Mouse (Mus musculus) heart, embryonic 15.5 days (tissue): ENCODE measurements at regions not wholly inside any gene's neighbourhood (a gene's known extent, or its start where the extent isn't known, plus 50 kb on each side); places are given as distances from the start of the nearest gene placed in this dataset.

Experiments used
- ATAC-seq: fragments of 200-750 bp; cut with Nextera tagmentation; replicated peaks from 2 replicates; pipeline ENCODE4 v1.8.0; 2017; ENCODE audit warnings: low read depth, moderate TSS enrichment; ENCODE audit not compliant: insufficient number of reproducible peaks, insufficient read depth, low FRiP score
- H3K27ac ChIP-seq: fragments of 300-500 bp; sonication (generic); 2 replicates; pipeline ENCODE4 v1.5.1; 2015; ENCODE audit warnings: mild to moderate bottlenecking, inconsistent platforms
- H3K27me3 ChIP-seq: fragments of 300-500 bp; sonication (generic); 2 replicates; pipeline ENCODE4 v1.6.1; 2015; ENCODE audit warnings: inconsistent platforms
- H3K36me3 ChIP-seq: fragments of 300-500 bp; sonication (generic); 2 replicates; pipeline ENCODE4 v1.6.1; 2015; ENCODE audit warnings: mild to moderate bottlenecking, inconsistent platforms
- H3K4me1 ChIP-seq: fragments of 300-500 bp; sonication (generic); replicated peaks from 2 replicates; pipeline ENCODE4 v1.6.1; 2015; ENCODE audit warnings: inconsistent platforms
- H3K4me2 ChIP-seq: fragments of 300-500 bp; sonication (generic); 2 replicates; pipeline ENCODE4 v1.6.1; 2015; ENCODE audit warnings: inconsistent platforms, mild to moderate bottlenecking, moderate library complexity
- H3K4me3 ChIP-seq: fragments of 300-500 bp; sonication (generic); 2 replicates; pipeline ENCODE4 v1.5.1; 2015; ENCODE audit warnings: mild to moderate bottlenecking, inconsistent platforms
- H3K9ac ChIP-seq: fragments of 300-500 bp; sonication (generic); 2 replicates; pipeline ENCODE4 v1.6.1; 2015; ENCODE audit warnings: mild to moderate bottlenecking, inconsistent platforms
- H3K9me3 ChIP-seq: fragments of 300-500 bp; sonication (generic); replicated peaks from 2 replicates; pipeline ENCODE4 v1.6.1; 2016; ENCODE audit warnings: inconsistent platforms
- WGBS: fragments of 180-500 bp; shearing (Covaris S2); methylation state at CpG from one replicate; pipeline ENCODE4 v1.1.7; 2015; ENCODE audit warnings: mixed read lengths; 5-methylcytosine and 5-hydroxymethylcytosine counted together

DNA sequence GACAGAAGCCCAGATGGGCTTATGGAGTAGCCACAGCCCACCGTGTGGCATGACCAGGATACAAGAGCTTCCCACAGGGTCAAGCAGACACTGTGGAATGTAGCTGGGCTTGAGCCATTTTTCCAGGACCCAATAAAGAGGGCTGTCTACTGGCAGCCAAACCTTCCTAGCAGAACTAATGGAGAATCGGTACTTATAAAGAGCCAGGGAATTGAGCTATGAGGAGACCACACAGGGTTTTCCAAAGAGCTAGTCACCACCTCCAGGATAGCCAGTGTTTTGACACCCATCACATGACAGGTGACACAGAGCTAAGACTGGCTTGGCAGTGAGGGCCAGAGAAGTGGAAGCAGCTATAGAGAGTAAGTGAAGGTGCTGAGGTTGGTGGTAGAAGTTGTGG is 149.9 kb downstream of the Map2k4 start:
- Histone ChIP-seq H3K27me3 (no peaks in the 10 kb centered on the region), H3K4me2 (no peak overlapping the region), H3K4me3 (no peak overlapping the region), H3K27ac (no peak overlapping the region), H3K9ac (no peak overlapping the region), H3K9me3 (no peaks in the 10 kb centered on the region), H3K4me1 (peaks cover 32% of the 10 kb centered on the region), H3K36me3 (no peaks in the 10 kb centered on the region)
- 69% methylated on average over 2 of the region's 2 CpGs for WGBS
- no peak for ATAC-seq

DNA sequence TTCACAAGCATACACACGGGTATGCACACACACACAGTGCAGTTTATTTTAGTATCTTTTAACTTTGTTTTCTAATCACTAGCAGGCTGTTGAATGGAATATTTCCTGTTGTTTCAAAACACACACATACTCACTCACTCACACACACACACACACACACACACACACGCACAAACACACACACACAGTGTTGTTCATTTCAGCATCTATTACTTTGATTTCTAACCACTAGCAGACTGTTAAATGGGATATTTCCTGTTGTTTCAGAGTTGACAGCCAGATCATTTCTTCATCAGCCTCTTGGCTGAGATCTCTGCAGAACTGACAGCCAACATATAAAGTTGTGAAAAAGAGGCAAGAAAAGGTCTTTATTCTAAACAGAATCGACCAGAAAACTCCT is 150.9 kb downstream of the Map2k4 start:
- Histone ChIP-seq H3K4me1 (peaks cover 32% of the 10 kb centered on the region), H3K27ac (no peak overlapping the region)

GRCm38 (mm10) chr11:65635307-65635706 is 152.8 kb downstream of the Map2k4 start:
- no peak overlapping the region for H3K4me2 ChIP-seq
- peak overlapping the region; percentile 68 for H3K27ac ChIP-seq
- H3K4me3 ChIP-seq: no peak overlapping the region
- no peaks in the 10 kb centered on the region for H3K36me3 ChIP-seq
- 12% methylated on average over 4 of the region's 4 CpGs for WGBS
- ATAC-seq: peak; percentile 79; the same call in 1 of the 2 replicates
- H3K9ac ChIP-seq: no peak overlapping the region
- H3K4me1 ChIP-seq: peaks cover 30% of the 10 kb centered on the region
- H3K27me3 ChIP-seq: no peaks in the 10 kb centered on the region
- H3K9me3 ChIP-seq: no peaks in the 10 kb centered on the region

More for the DNA sequence above, 150.9 kb downstream of the Map2k4 start:
- no peak overlapping the region for H3K4me3 ChIP-seq
- ATAC-seq: no peak
- no peaks in the 10 kb centered on the region for H3K36me3 ChIP-seq
- H3K9me3 ChIP-seq: no peaks in the 10 kb centered on the region
- no peaks in the 10 kb centered on the region for H3K27me3 ChIP-seq
- 70% methylated on average over 3 of the region's 3 CpGs for WGBS
- no peak overlapping the region for H3K9ac ChIP-seq
- H3K4me2 ChIP-seq: no peak overlapping the region

- no peaks in the 10 kb centered on the region for H3K9me3 ChIP-seq
- no peak overlapping the region for H3K27ac ChIP-seq
- no peak for ATAC-seq
Observed at GRCm38 (mm10) chr11:65631164-65631563, 156.9 kb downstream of the Map2k4 start.

GRCm38 (mm10) chr11:65630436-65630835 is 157.7 kb downstream of the Map2k4 start:
- no peak for ATAC-seq
- Histone ChIP-seq H3K9me3 (no peaks in the 10 kb centered on the region), H3K4me3 (no peak overlapping the region), H3K4me2 (no peak overlapping the region), H3K36me3 (no peaks in the 10 kb centered on the region), H3K4me1 (peaks cover 15% of the 10 kb centered on the region), H3K27ac (no peak overlapping the region), H3K27me3 (no peaks in the 10 kb centered on the region), H3K9ac (no peak overlapping the region)
- 64% methylated on average over 1 of the region's 1 CpGs for WGBS

More at GRCm38 (mm10) chr11:65631164-65631563, 156.9 kb downstream of the Map2k4 start:
- H3K36me3 ChIP-seq: no peaks in the 10 kb centered on the region
- no peak overlapping the region for H3K9ac ChIP-seq
- no peak overlapping the region for H3K4me3 ChIP-seq
- H3K4me2 ChIP-seq: no peak overlapping the region
- H3K27me3 ChIP-seq: no peaks in the 10 kb centered on the region
- WGBS: 38% methylated on average over 3 of the region's 3 CpGs
- H3K4me1 ChIP-seq: peaks cover 21% of the 10 kb centered on the region

DNA sequence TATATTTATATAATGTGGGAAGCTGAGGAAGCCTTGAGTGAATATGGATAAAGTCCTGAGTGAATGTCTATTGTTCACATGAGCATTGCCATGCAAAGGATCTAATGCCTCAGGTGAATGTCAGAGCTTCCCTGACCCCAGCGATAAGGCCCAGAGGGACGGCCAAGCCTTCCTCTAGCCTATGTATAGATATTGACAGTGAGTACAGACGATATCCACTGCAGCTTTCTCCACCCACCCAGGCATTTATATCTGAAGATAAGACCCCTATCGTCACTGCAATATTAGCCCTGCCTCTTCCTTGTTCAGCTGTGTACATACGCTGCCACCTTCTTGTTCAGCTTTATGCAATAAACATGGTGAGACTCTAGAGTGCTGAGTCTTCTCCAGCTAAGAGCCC is 158.8 kb downstream of the Map2k4 start:
- Histone ChIP-seq H3K36me3 (no peaks in the 10 kb centered on the region), H3K9ac (no peak overlapping the region), H3K4me3 (no peak overlapping the region), H3K27ac (no peak overlapping the region), H3K4me1 (peaks cover 8% of the 10 kb centered on the region), H3K9me3 (no peaks in the 10 kb centered on the region), H3K27me3 (no peaks in the 10 kb centered on the region), H3K4me2 (no peak overlapping the region)
- WGBS: 63% methylated on average over 5 of the region's 5 CpGs
- ATAC-seq: no peak

GRCm38 (mm10) chr11:65618976-65619375 is 169.1 kb downstream of the Map2k4 start:
- 87% methylated on average over 4 of the region's 4 CpGs for WGBS
- Histone ChIP-seq H3K27me3 (no peaks in the 10 kb centered on the region), H3K9me3 (no peaks in the 10 kb centered on the region), H3K27ac (no peak overlapping the region), H3K4me3 (no peak overlapping the region), H3K4me2 (no peak overlapping the region), H3K36me3 (no peaks in the 10 kb centered on the region), H3K4me1 (no peaks in the 10 kb centered on the region), H3K9ac (no peak overlapping the region)
- no peak for ATAC-seq

DNA sequence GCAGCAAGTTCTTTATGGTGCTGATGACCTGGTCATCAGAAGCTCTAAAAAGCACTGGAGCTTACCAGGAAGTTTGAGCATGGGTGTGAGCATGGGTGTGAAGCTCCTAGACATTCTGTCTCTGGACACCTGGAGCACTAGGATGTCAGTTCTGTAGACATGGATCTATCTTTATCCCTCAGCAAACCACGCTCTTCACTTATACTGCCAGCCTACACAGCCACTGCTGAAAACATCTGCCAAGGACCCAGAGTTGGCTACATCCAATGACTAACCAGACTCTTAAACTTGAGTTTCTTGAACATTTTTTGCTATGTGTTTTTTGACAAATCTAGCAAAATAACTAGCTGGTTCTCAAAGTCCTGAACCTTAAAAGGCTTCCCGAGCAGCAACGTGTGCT is 177.6 kb downstream of the Map2k4 start:
- 91% methylated on average over 3 of the region's 3 CpGs for WGBS
- Histone ChIP-seq H3K9me3 (no peaks in the 10 kb centered on the region), H3K27ac (no peak overlapping the region), H3K36me3 (no peaks in the 10 kb centered on the region), H3K4me1 (no peaks in the 10 kb centered on the region), H3K9ac (no peak overlapping the region), H3K4me3 (no peak overlapping the region), H3K27me3 (no peaks in the 10 kb centered on the region), H3K4me2 (no peak overlapping the region)
- ATAC-seq: no peak

DNA sequence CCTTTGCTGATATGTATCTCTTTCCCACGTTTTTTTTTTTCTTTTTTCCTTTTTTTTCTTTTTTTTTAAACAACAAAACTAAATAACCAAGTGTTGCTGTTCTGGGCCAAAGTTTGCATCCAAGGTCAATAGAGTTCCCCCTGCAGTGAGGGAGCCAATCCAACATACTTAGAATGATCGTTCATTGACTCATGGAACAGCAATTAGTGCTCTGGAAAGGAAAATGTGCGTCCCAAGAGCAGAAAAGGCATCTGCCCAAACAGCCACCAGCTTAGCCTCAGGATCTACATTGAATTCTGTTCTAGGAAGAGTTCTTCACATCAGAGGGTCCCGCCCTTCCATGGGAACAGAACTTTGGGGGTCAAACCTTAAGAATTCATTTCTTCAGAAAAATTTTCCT is 179.0 kb downstream of the Map2k4 start:
- no peak for ATAC-seq
- Histone ChIP-seq H3K4me1 (no peaks in the 10 kb centered on the region), H3K4me2 (no peak overlapping the region), H3K4me3 (no peak overlapping the region), H3K36me3 (no peaks in the 10 kb centered on the region), H3K27ac (no peak overlapping the region), H3K27me3 (no peaks in the 10 kb centered on the region), H3K9ac (no peak overlapping the region), H3K9me3 (no peaks in the 10 kb centered on the region)
- 71% methylated on average over 4 of the region's 4 CpGs for WGBS

DNA sequence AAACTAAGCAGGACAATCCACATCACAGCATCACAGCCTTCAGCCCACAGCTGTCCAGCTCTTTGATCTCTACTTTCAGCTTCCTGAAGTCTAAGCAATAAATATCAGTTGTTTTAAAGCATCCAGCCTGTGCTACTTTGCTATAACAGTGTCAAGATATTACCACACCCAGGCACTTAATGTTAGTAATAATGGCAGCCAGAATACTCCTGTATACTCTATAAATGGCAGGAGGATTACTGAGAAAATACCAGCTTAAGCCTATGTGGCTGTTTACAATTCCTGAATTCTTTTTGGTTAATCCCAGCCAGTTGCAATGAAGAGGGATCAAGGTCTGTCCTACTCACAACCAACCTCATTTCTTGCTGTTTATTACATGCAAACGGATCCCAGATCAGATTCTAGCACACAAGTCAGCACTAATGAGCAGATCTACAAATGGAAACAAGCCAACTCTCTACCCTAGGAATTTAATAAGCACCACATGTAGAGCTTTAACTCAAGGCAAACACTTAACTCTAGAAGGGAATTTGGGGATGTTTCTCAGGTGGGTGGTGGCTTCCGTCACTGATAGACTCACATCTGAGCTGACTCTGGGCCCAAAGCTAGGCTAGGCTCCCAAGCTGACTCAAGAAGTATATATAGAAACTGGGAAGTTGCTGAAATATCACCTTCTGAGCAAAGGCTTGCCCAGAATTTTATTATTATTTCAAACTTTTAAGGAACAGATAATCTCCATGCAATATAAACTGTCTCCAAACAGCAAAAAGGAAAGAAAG is 190.6 kb downstream of the Map2k4 start:
- Histone ChIP-seq H3K9ac (no peak overlapping the region), H3K9me3 (no peaks in the 10 kb centered on the region), H3K27me3 (no peaks in the 10 kb centered on the region), H3K36me3 (no peaks in the 10 kb centered on the region), H3K27ac (no peak overlapping the region), H3K4me1 (no peaks in the 10 kb centered on the region), H3K4me3 (no peak overlapping the region), H3K4me2 (no peak overlapping the region)
- 67% methylated on average over 2 of the region's 2 CpGs for WGBS
- ATAC-seq: no peak

- ATAC-seq: no peak
- H3K4me2 ChIP-seq: no peak overlapping the region
- H3K9ac ChIP-seq: no peak overlapping the region
- 56% methylated on average over 3 of the region's 3 CpGs for WGBS
- H3K27me3 ChIP-seq: no peaks in the 10 kb centered on the region
- no peak overlapping the region for H3K27ac ChIP-seq
- H3K4me1 ChIP-seq: no peaks in the 10 kb centered on the region
- no peaks in the 10 kb centered on the region for H3K36me3 ChIP-seq
- H3K4me3 ChIP-seq: no peak overlapping the region
- no peaks in the 10 kb centered on the region for H3K9me3 ChIP-seq
Observed at GRCm38 (mm10) chr11:65588491-65588890, 199.6 kb downstream of the Map2k4 start.

DNA sequence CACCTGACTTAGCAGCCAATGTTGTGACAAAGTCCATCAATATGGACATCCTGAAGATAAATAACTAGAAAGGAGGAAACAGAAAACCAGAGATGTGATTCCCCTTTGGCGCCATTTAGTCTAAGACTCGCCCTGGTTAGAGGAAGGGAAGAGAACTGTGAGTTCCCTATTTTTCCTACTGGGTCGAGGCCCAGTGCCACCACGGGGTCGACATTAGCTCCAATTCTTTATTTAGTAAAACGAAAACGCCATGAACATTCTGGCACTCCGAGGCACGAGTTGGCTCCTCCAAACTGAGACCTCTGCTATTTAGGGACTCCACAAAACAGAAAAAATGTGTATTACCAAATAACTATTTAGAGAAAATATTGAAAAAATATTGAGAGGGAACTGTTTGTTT is 220.3 kb downstream of the Map2k4 start:
- WGBS: 84% methylated on average over 9 of the region's 9 CpGs
- H3K9me3 ChIP-seq: no peaks in the 10 kb centered on the region
- H3K27ac ChIP-seq: no peak overlapping the region
- H3K36me3 ChIP-seq: no peaks in the 10 kb centered on the region
- ATAC-seq: no peak
- no peaks in the 10 kb centered on the region for H3K27me3 ChIP-seq
- H3K4me2 ChIP-seq: no peak overlapping the region
- H3K4me3 ChIP-seq: no peak overlapping the region
- H3K9ac ChIP-seq: no peak overlapping the region
- H3K4me1 ChIP-seq: no peaks in the 10 kb centered on the region
